In genomic region chr5:140702618-140703175, GRCm38 (mm10) we compare ENCODE assay signal across 8 mouse cellular contexts. TPM values are rescaled to one million over a fixed set of nuclear protein-coding genes. Genes with fewer than 3 reads are reported as not detected.
DNase-seq lines count a peak whose midpoint lies in the region; ATAC-seq and TF ChIP-seq lines count a peak whose summit lies in the region.

No protein-coding gene starts in this region.

- peak overlapping the region; percentile 29; the same call in 1 of the 2 replicates for H3K27ac ChIP-seq in spleen, adult 2 months (ENCODE audit: insufficient read depth, low read length)
- H3K27ac ChIP-seq in embryonic facial prominence, embryonic 10.5 days (replicated peaks), result peak overlapping the region; percentile 92
- H3K27ac ChIP-seq in hindbrain, embryonic 15.5 days (replicated peaks), result peak overlapping the region; percentile 92
- H3K27ac ChIP-seq in midbrain, embryonic 12.5 days (replicated peaks), result peak overlapping the region; percentile 88

- H3K4me3 ChIP-seq in spleen, adult 2 months (ENCODE audit: extremely low read depth, insufficient read depth, insufficient read length), result peak overlapping the region; percentile 85; the same call in 1 of the 2 replicates
- peak overlapping the region; percentile 84 for H3K4me3 ChIP-seq in embryonic facial prominence, embryonic 10.5 days
- H3K4me3 ChIP-seq in hindbrain, embryonic 15.5 days, result peak overlapping the region; percentile 91
- peak overlapping the region; percentile 77 for H3K4me3 ChIP-seq in midbrain, embryonic 12.5 days

- TF ChIP-seq POLR2A in spleen, adult 2 months (IDR thresholded peaks at IDR 0.05; ENCODE audit: low read depth, low read length), result no peak

- H3K27me3 ChIP-seq in spleen, adult 2 months (ENCODE audit: control insufficient read depth, insufficient read depth, low read length), result no peaks in the 10 kb centered on the region
- no peaks in the 10 kb centered on the region for H3K27me3 ChIP-seq in embryonic facial prominence, embryonic 10.5 days (replicated peaks; ENCODE audit: low read depth, poor library complexity, severe bottlenecking)
- no peaks in the 10 kb centered on the region for H3K27me3 ChIP-seq in hindbrain, embryonic 15.5 days
- no peaks in the 10 kb centered on the region for H3K27me3 ChIP-seq in midbrain, embryonic 12.5 days

- WGBS in spleen, adult 2 months, result 90% methylated on average over 19 of the region's 19 CpGs
- WGBS in embryonic facial prominence, embryonic 10.5 days, result 60% methylated on average over 19 of the region's 19 CpGs
- 60% methylated on average over 19 of the region's 19 CpGs for WGBS in hindbrain, embryonic 15.5 days
- WGBS in midbrain, embryonic 12.5 days, result 56% methylated on average over 19 of the region's 19 CpGs

- no peak for DNase-seq in spleen, adult 2 months (ENCODE audit: low read depth in 1 of 2, low spot score in 2 of 2)
- DNase-seq in spleen, adult 12 weeks (ENCODE audit: low spot score), result no peak
- peak; percentile 31 for DNase-seq in embryonic facial prominence, embryonic 10.5 days (ENCODE audit: low spot score)
- DNase-seq in gastrocnemius, postnatal 10 days, result no peak
- DNase-seq in right cerebral cortex, postnatal 4 days, result no peak
- DNase-seq in urinary bladder, postnatal 4 days (ENCODE audit: low spot score in 2 of 2), result no peak

- H3K36me3 ChIP-seq in spleen, adult 2 months (ENCODE audit: control insufficient read depth, insufficient read depth, low read length), result no peaks in the 10 kb centered on the region
- H3K36me3 ChIP-seq in embryonic facial prominence, embryonic 10.5 days (replicated peaks), result peaks cover 33% of the 10 kb centered on the region
- H3K36me3 ChIP-seq in hindbrain, embryonic 15.5 days, result 0 out of 2 replicates have a peak, but pooled peaks cover 7% of the 10 kb centered on the region
- H3K36me3 ChIP-seq in midbrain, embryonic 12.5 days, result peaks cover 12% of the 10 kb centered on the region

- peaks cover 16% of the 10 kb centered on the region; the same call in 1 of the 2 replicates for H3K4me1 ChIP-seq in spleen, adult 2 months (ENCODE audit: control insufficient read depth, insufficient read depth, insufficient read length)
- H3K4me1 ChIP-seq in embryonic facial prominence, embryonic 10.5 days, result peaks cover 52% of the 10 kb centered on the region
- peaks cover 44% of the 10 kb centered on the region for H3K4me1 ChIP-seq in hindbrain, embryonic 15.5 days (replicated peaks)
- peaks cover 27% of the 10 kb centered on the region for H3K4me1 ChIP-seq in midbrain, embryonic 12.5 days

- H3K4me2 ChIP-seq in hindbrain, embryonic 15.5 days, result peak overlapping the region; percentile 82
- peak overlapping the region; percentile 89 for H3K4me2 ChIP-seq in midbrain, embryonic 12.5 days (replicated peaks)

- no peak for ATAC-seq in hindbrain, embryonic 15.5 days (ENCODE audit: low FRiP score, low read depth)
- no peak for ATAC-seq in midbrain, embryonic 12.5 days (ENCODE audit: low FRiP score, low read depth)

- no peaks in the 10 kb centered on the region for H3K9me3 ChIP-seq in embryonic facial prominence, embryonic 10.5 days
- H3K9me3 ChIP-seq in hindbrain, embryonic 15.5 days, result no peaks in the 10 kb centered on the region
- H3K9me3 ChIP-seq in midbrain, embryonic 12.5 days, result no peaks in the 10 kb centered on the region

- peak overlapping the region; percentile 92 for H3K9ac ChIP-seq in hindbrain, embryonic 15.5 days
- peak overlapping the region; percentile 85 for H3K9ac ChIP-seq in midbrain, embryonic 12.5 days (replicated peaks)

- TF ChIP-seq CTCF in spleen, adult 2 months (IDR thresholded peaks at IDR 0.05; ENCODE audit: extremely low read depth, insufficient read depth, insufficient read length, insufficient replicate concordance), result no peak

RNA-seq across cellular contexts. Expression of gene Iqce, which starts 0.5 kb away (rescaled TPM):
- polyA plus RNA-seq in spleen, adult 2 months (2012; rRNA removed), result 12.2 and 12.5 TPM in 2 replicates
- 27.4 and 28.2 TPM in 2 replicates for polyA plus RNA-seq in embryonic facial prominence, embryonic 10.5 days (2016; fragmentation: Nextera tagmentation; extraction: Ambion mirVana)
- 26.0 and 29.4 TPM in 2 replicates for polyA plus RNA-seq in hindbrain, embryonic 15.5 days (2015; fragmentation: Nextera tagmentation; extraction: Ambion mirVana)
- polyA plus RNA-seq in midbrain, embryonic 12.5 days (2016; fragmentation: Nextera tagmentation; extraction: Ambion mirVana), result 26.9 and 29.3 TPM in 2 replicates
- 1 to 10 TPM; 8.3 to 9.0 TPM for total RNA-seq in gastrocnemius, postnatal 10 days (2021)

RNA-seq across cellular contexts. Expression of gene Brat1, which starts 2.1 kb away (rescaled TPM):
- polyA plus RNA-seq in spleen, adult 2 months (2012; rRNA removed), result 28.3 and 40.5 TPM in 2 replicates
- 22.8 and 24.9 TPM in 2 replicates for polyA plus RNA-seq in embryonic facial prominence, embryonic 10.5 days (2016; fragmentation: Nextera tagmentation; extraction: Ambion mirVana)
- 24.9 TPM in 2 replicates for polyA plus RNA-seq in hindbrain, embryonic 15.5 days (2015; fragmentation: Nextera tagmentation; extraction: Ambion mirVana)
- polyA plus RNA-seq in midbrain, embryonic 12.5 days (2016; fragmentation: Nextera tagmentation; extraction: Ambion mirVana), result 22.2 TPM in 2 replicates
- 1 to 10 TPM; 8.9 to 9.4 TPM for total RNA-seq in gastrocnemius, postnatal 10 days (2021)

RNA-seq across cellular contexts. Expression of gene Amz1, which starts 21.2 kb away (rescaled TPM):
- polyA plus RNA-seq in spleen, adult 2 months (2012; rRNA removed), result 17.6 and 19.1 TPM in 2 replicates
- polyA plus RNA-seq in embryonic facial prominence, embryonic 10.5 days (2016; fragmentation: Nextera tagmentation; extraction: Ambion mirVana), result 0.79 and 0.82 TPM in 2 replicates
- 3.9 and 5.1 TPM in 2 replicates for polyA plus RNA-seq in hindbrain, embryonic 15.5 days (2015; fragmentation: Nextera tagmentation; extraction: Ambion mirVana)
- polyA plus RNA-seq in midbrain, embryonic 12.5 days (2016; fragmentation: Nextera tagmentation; extraction: Ambion mirVana), result 1.1 and 1.3 TPM in 2 replicates
- total RNA-seq in gastrocnemius, postnatal 10 days (2021), result 1 to 10 TPM in 1 of 2 experiments, under 1 TPM in 1; 0.45 to 1.1 TPM

RNA-seq across cellular contexts. Expression of gene Ttyh3, which starts 53.9 kb away (rescaled TPM):
- polyA plus RNA-seq in spleen, adult 2 months (2012; rRNA removed), result 95.1 and 118 TPM in 2 replicates
- 33.4 and 35.5 TPM in 2 replicates for polyA plus RNA-seq in embryonic facial prominence, embryonic 10.5 days (2016; fragmentation: Nextera tagmentation; extraction: Ambion mirVana)
- 84.6 and 85.2 TPM in 2 replicates for polyA plus RNA-seq in hindbrain, embryonic 15.5 days (2015; fragmentation: Nextera tagmentation; extraction: Ambion mirVana)
- 68.8 and 71.0 TPM in 2 replicates for polyA plus RNA-seq in midbrain, embryonic 12.5 days (2016; fragmentation: Nextera tagmentation; extraction: Ambion mirVana)
- 10 to 100 TPM; 33.4 to 42.5 TPM for total RNA-seq in gastrocnemius, postnatal 10 days (2021)

Comparison
In these comparisons a context has a peak if more than half of its experiments do, and no peak if none do; other contexts are left out.
1. H3K27ac ChIP-seq: peak in every context shown above with its lines; median percentile 92 in embryonic facial prominence, embryonic 10.5 days; 92 in hindbrain, embryonic 15.5 days; 88 in midbrain, embryonic 12.5 days; 29 in spleen, adult 2 months.